Mouse (Mus musculus): ENCODE results near the gene Dynlt1c.
"Not testable (repeated sequence)": the region's sequence is repeated elsewhere in the genome, so short reads cannot be mapped to it uniquely, and the experiment has no call there.

Gene Dynlt1c

DNA sequence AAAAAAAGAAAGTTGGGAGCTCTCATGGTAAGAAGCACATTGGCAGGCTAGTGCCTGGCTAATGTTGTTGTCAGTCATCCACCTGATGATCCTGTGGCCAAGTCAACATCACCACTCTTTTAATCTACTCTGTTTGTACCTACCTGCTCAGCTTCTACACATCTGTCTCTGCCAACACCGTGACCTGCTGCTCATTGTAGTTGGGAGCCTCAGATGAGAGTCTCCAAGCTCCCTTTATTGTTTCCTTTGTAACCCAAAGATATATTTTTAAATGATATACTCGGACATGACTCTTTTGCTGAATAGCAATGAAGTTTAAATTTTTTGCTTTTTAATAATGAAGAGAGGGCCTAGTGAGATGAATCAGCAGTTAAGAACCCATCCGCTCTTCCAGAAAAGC lies 55.0 kb downstream of the Dynlt1c start:
- DNase-seq: peak in 1 of 2 experiments; percentile 30

GRCm38 (mm10) chr17:6658801-6659200 lies 57.3 kb downstream of the Dynlt1c start, which contains the start of gene Sytl3:
Gene Sytl3 (plus strand): TSS chr17:6659093.
- DNase-seq: not testable (repeated sequence)

Data from cerebellum, adult 18-20 months (tissue).